Mouse (Mus musculus) G1E (cell line): ENCODE results near the gene Tmem94.

ENCODE experiments used
- CTCF ChIP-seq: IDR thresholded peaks from 2 replicates; pipeline ENCODE4 v1.5.1; 2012; ENCODE audit warnings: low read depth, low read length, inconsistent platforms, mixed read lengths
- TAL1 ChIP-seq: conservative IDR thresholded peaks from 2 replicates; pipeline ENCODE4 v1.6.1; 2012; ENCODE audit warnings: low read depth, low read length, inconsistent platforms, mixed read lengths

GRCm38 (mm10) chr11:115838895-115839311, 73.7 kb downstream of the Tmem94 start:
- TF ChIP-seq CTCF (no peak), TAL1 (no peak)
